Mouse (Mus musculus): ENCODE results near the gene Rtl6.

GRCm38 (mm10) chr15:84538974-84539588 is 18.5 kb downstream of the Rtl6 start:
- no peak for TF ChIP-seq POLR2AphosphoS5 (IDR thresholded peaks at IDR 0.05; ENCODE audit: borderline replicate concordance, low read depth, low read length)
- TF ChIP-seq ETS1 (IDR thresholded peaks at IDR 0.05; ENCODE audit: low read depth, low read length): no peak
- TF ChIP-seq USF1 (IDR thresholded peaks at IDR 0.05; ENCODE audit: low read depth, low read length): no peak
- no peak for TF ChIP-seq CHD1 (IDR thresholded peaks at IDR 0.05; ENCODE audit: low read depth, low read length)
